Mouse (Mus musculus) adrenal gland, postnatal 10 days (tissue): ENCODE results near the gene Alk. TPM values are rescaled to one million over a fixed set of nuclear protein-coding genes. Genes with fewer than 3 reads are reported as not detected.
A peak's percentile ranks its signal among the peaks of the same experiment; 100 is the strongest.

ENCODE experiments used
- DNase-seq: peaks from one replicate; pipeline ENCODE4 v3.0.0; 2021; ENCODE audit warnings: mixed read lengths
- total RNA-seq, 2 experiments: library from RNA; stranded (reverse); gene quantifications; 2 replicates each; pipeline ENCODE4 v1.2.3; 2021

The Alk gene
- total RNA-seq, 2 experiments from 2014 or later: 0.18 to 0.82 TPM

- DNase-seq: no peak
Observed at GRCm38 (mm10) chr17:72253411-72253810, 351.0 kb downstream of the Alk start.

GRCm38 (mm10) chr17:72251554-72251953 lies 352.9 kb downstream of the Alk start:
- DNase-seq: no peak

- DNase-seq: no peak
Observed at GRCm38 (mm10) chr17:72250482-72251405, 353.7 kb downstream of the Alk start.

GRCm38 (mm10) chr17:72242036-72242435 lies 362.4 kb downstream of the Alk start:
- DNase-seq: peak; percentile 64

- DNase-seq: peak; percentile 40
Observed at GRCm38 (mm10) chr17:72237315-72237714, 367.1 kb downstream of the Alk start.

- no peak for DNase-seq
Observed at GRCm38 (mm10) chr17:72230891-72231290, 373.5 kb downstream of the Alk start.

GRCm38 (mm10) chr17:72218816-72219215 lies 385.6 kb downstream of the Alk start:
- DNase-seq: no peak

- DNase-seq: no peak
Observed at GRCm38 (mm10) chr17:72197576-72197975, 406.9 kb downstream of the Alk start.

- DNase-seq: no peak
Observed at GRCm38 (mm10) chr17:72194976-72195650, 409.3 kb downstream of the Alk start.

- no peak for DNase-seq
Observed at GRCm38 (mm10) chr17:72190536-72190935, 413.9 kb downstream of the Alk start.

GRCm38 (mm10) chr17:72187026-72187425 lies 417.4 kb downstream of the Alk start:
- no peak for DNase-seq

GRCm38 (mm10) chr17:72182414-72182813 lies 422.0 kb downstream of the Alk start:
- no peak for DNase-seq

- DNase-seq: no peak
Observed at GRCm38 (mm10) chr17:72180200-72180599, 424.2 kb downstream of the Alk start.

- DNase-seq: no peak
Observed at GRCm38 (mm10) chr17:72179722-72180140, 424.7 kb downstream of the Alk start.

- DNase-seq: no peak
Observed at GRCm38 (mm10) chr17:72173778-72174177, 430.6 kb downstream of the Alk start.

- no peak for DNase-seq
Observed at GRCm38 (mm10) chr17:72168152-72168551, 436.3 kb downstream of the Alk start.

- no peak for DNase-seq
Observed at GRCm38 (mm10) chr17:72158857-72159385, 445.5 kb downstream of the Alk start.

- DNase-seq: no peak
Observed at GRCm38 (mm10) chr17:72157830-72158629, 446.4 kb downstream of the Alk start.

GRCm38 (mm10) chr17:72153038-72153437 lies 451.4 kb downstream of the Alk start:
- DNase-seq: no peak

- no peak for DNase-seq
Observed at GRCm38 (mm10) chr17:72144946-72145598, 459.4 kb downstream of the Alk start.

GRCm38 (mm10) chr17:72144461-72144860 lies 460.0 kb downstream of the Alk start:
- no peak for DNase-seq
